8 mouse cellular contexts compared by ENCODE assay signal in the genomic region with DNA sequence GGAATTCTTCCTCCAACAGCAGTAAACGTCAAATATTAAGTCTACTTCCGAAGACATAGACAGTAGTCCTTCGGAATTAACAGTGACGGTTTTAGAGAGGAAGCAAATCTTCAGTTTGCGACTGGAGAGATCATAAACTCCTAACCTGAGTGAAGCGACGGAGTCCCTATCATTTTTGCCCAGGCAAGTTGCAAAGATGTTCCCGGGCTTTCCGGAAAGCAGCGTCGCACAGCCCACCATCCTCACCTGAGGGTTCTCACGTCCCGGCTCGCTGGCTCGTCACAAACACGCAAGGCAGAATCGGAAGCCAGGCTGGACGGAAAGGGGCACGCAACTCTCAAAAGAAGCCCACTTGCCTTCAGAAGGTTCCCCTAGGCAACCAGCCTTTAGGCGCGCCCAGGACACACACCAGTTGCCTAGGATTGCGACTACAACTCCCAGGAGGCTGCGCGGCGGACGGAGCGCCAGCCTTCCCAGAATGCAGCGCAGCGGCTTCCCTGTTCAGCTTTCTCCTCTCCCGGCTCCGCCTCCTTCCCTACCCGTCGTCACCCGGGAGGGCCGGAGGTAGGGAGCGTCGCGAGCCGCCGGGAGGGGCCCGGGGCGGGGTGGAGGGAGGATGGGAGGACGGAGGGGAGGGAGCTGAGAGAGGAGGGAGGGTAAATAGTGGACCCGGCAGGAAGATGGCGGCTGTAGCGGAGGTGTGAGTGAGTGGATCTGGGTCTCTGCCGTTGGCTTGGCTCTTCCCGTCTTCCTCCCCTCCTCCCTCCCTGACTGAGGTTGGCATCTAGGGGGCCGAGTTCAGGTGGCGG. TPM values are rescaled to one million over a fixed set of nuclear protein-coding genes. Genes with fewer than 3 reads are reported as not detected.
A peak's percentile ranks its signal among the peaks of the same experiment; 100 is the strongest.
DNase-seq lines count a peak whose midpoint lies in the region; ATAC-seq lines count a peak whose summit lies in the region.

A gene (minus strand): TSS at position 499 of the 809 bp plus-strand sequence.
A gene (plus strand): TSS at position 538 of the 809 bp plus-strand sequence.

- intact Hi-C loops in gastrocnemius, postnatal 14 days (cut with DNase I; ENCODE audit: low total_unique reads): no loop called here
- intact Hi-C loops in left cerebral cortex, postnatal 10 days (cut with DNase I): no loop called here

- DNase-seq in adrenal gland, adult (ENCODE audit: inconsistent age in 2 of 2, low spot score in 1 of 2): peak; percentile 98 to 99
- DNase-seq in embryo, embryonic 10.5 days (ENCODE audit: low spot score): peak; percentile 98
- peak; percentile 97 for DNase-seq in gastrocnemius, postnatal 14 days
- DNase-seq in left cerebral cortex, postnatal 10 days (ENCODE audit: extremely low spot score in 1 of 2, low spot score in 2 of 2): peak; percentile 94 to 98
- DNase-seq in right cerebral cortex, postnatal 25 days: peak; percentile 98
- peak; percentile 96 for DNase-seq in urinary bladder, postnatal 4 days (ENCODE audit: low spot score in 2 of 2)

- peak; percentile 90 for ATAC-seq in inflammation-experienced regulatory T-cells, adult 6 months
- ATAC-seq in megakaryocyte-erythroid progenitor cell, adult 5-6 weeks (replicated peaks; ENCODE audit: low FRiP score, low TSS enrichment, poor library complexity, severe bottlenecking): peak; percentile 97

RNA-seq across cellular contexts. Expression of the first gene that starts in this region (rescaled TPM):
- 1 to 10 TPM; 3.3 to 4.0 TPM for total RNA-seq in gastrocnemius, postnatal 14 days (2021)
- polyA plus RNA-seq in inflammation-experienced regulatory T-cells, adult 6 months (2017; shearing (Covaris generic)): 10 to 100 TPM; 21.3 to 29.1 (median 21.8) TPM
- 10 to 100 TPM in 1 of 2 experiments, 1 to 10 TPM in 1; 9.7 to 11.0 TPM for total RNA-seq in left cerebral cortex, postnatal 10 days (2021)
- 9.6 and 13.2 TPM in 2 replicates for total RNA-seq in megakaryocyte-erythroid progenitor cell, adult 5-6 weeks (2014; fragmentation: Nextera tagmentation)
- total RNA-seq in megakaryocyte-erythroid progenitor cell, adult 5-6 weeks (2017): 14.9 and 22.9 TPM in 2 replicates

RNA-seq across cellular contexts. Expression of the second gene that starts in this region (rescaled TPM):
- total RNA-seq in gastrocnemius, postnatal 14 days (2021): 10 to 100 TPM; 25.5 to 28.8 TPM
- polyA plus RNA-seq in inflammation-experienced regulatory T-cells, adult 6 months (2017; shearing (Covaris generic)): 10 to 100 TPM in 1 of 3 experiments, 1 to 10 TPM in 2; 5.5 to 12.1 (median 9.0) TPM
- total RNA-seq in left cerebral cortex, postnatal 10 days (2021): 10 to 100 TPM; 57.8 to 63.2 TPM
- 24.5 and 28.2 TPM in 2 replicates for total RNA-seq in megakaryocyte-erythroid progenitor cell, adult 5-6 weeks (2014; fragmentation: Nextera tagmentation)
- total RNA-seq in megakaryocyte-erythroid progenitor cell, adult 5-6 weeks (2017): 42.6 and 56.8 TPM in 2 replicates

Comparison
In these comparisons a context has a peak if more than half of its experiments do, and no peak if none do; other contexts are left out.
1. Peak in every context shown above with its lines: DNase-seq and ATAC-seq.